Mouse (Mus musculus): Measurements from ENCODE around the gene Fam53b. TPM values are rescaled to one million over a fixed set of nuclear protein-coding genes. Genes with fewer than 3 reads are reported as not detected.

Gene Fam53b
- total RNA-seq, 1 experiment, result 8.6 TPM

DNA sequence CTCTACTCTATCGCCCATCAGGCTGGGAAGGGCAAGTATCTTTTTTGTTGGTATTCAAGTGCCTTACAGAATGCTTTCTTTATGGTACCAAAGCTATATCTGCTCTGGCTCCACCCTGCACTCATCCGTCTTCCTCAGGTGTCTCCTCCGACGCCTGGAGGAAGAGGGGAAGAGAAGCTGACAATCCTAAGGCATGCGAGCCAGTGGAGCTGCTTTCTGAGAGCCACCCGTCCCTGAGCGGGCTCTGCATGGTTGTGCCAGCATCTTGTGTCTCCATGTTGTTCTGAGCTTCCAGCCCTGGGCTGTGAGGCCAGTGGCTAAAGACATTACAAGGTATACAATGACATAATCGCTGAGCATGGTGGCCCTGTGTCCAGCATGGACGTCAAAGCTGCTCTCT, 79.5 kb downstream of the Fam53b start:
- Histone ChIP-seq H3K9ac (ENCODE audit: insufficient read depth, low read depth, low read length, poor library complexity, severe bottlenecking) (no peak overlapping the region), H3K4me3 (ENCODE audit: insufficient read depth in 1 of 2, low read depth in 1 of 2, low read length in 2 of 2, poor library complexity in 1 of 2, severe bottlenecking in 1 of 2) (no peak overlapping the region), H3K4me1 (ENCODE audit: control insufficient read depth in 2 of 2, insufficient read depth in 2 of 2, low read length in 2 of 2, poor library complexity in 1 of 2) (peaks cover 11 to 26% of the 10 kb centered on the region in 2 experiments; a peak in 3 of 4 replicates), H3K36me3 (ENCODE audit: control insufficient read depth, insufficient read depth, low read length, poor library complexity, severe bottlenecking) (no peaks in the 10 kb centered on the region), H3K27ac (ENCODE audit: insufficient read depth, low read depth, low read length, poor library complexity, severe bottlenecking) (no peak overlapping the region), H3K9me3 (ENCODE audit: control insufficient read depth, insufficient read depth, low read depth, low read length) (no peaks in the 10 kb centered on the region)
- in situ Hi-C loops (cut with MboI; ENCODE audit: low sequenced_read_pairs in 2 of 2, unreplicated experiment in 2 of 2), result no loop called here
- TF ChIP-seq ZC3H11A (IDR thresholded peaks at IDR 0.05; ENCODE audit: borderline replicate concordance, low read depth, low read length), result no peak
- TF ChIP-seq ZNF384 (IDR thresholded peaks at IDR 0.05; ENCODE audit: low read depth, low read length), result no peak
- no peak for TF ChIP-seq MAFK (IDR thresholded peaks at IDR 0.05; ENCODE audit: insufficient read depth, low read depth, low read length)
- no peak for TF ChIP-seq HCFC1 (IDR thresholded peaks at IDR 0.05; ENCODE audit: borderline replicate concordance, insufficient read depth, low read length)
- TF ChIP-seq CHD2 (IDR thresholded peaks at IDR 0.05; ENCODE audit: low read depth, low read length), result no peak
- DNase-seq (ENCODE audit: low read depth, low spot score), result no peak

DNA sequence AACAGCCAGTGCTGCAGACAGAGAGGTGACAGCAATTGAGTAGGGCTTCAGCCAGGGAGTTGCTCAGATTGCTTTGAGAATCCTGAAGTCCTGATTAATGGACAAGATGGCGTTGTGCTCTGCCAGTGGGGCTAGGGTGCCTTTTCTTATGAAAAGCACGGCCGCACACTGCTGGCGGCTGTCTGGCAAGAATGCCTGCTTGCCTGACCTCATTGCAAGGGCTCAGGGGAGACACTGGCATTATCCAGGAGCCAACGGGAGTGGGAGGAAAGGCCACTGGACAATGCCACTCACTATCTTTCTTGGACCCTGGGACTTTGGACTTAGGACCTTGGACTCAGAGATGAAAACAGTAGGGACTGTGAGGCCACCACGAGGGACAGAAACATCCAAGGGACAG, 80.2 kb downstream of the Fam53b start:
- in situ Hi-C loops (cut with MboI; ENCODE audit: low sequenced_read_pairs in 2 of 2, unreplicated experiment in 2 of 2), result no loop called here
- Histone ChIP-seq H3K4me1 (ENCODE audit: control insufficient read depth in 2 of 2, insufficient read depth in 2 of 2, low read length in 2 of 2, poor library complexity in 1 of 2) (peaks cover 13 to 26% of the 10 kb centered on the region in 2 experiments; a peak in 3 of 4 replicates), H3K9me3 (ENCODE audit: control insufficient read depth, insufficient read depth, low read depth, low read length) (no peaks in the 10 kb centered on the region), H3K36me3 (ENCODE audit: control insufficient read depth, insufficient read depth, low read length, poor library complexity, severe bottlenecking) (no peaks in the 10 kb centered on the region), H3K9ac (ENCODE audit: insufficient read depth, low read depth, low read length, poor library complexity, severe bottlenecking) (no peak overlapping the region), H3K4me3 (ENCODE audit: insufficient read depth in 1 of 2, low read depth in 1 of 2, low read length in 2 of 2, poor library complexity in 1 of 2, severe bottlenecking in 1 of 2) (no peak overlapping the region), H3K27ac (ENCODE audit: insufficient read depth, low read depth, low read length, poor library complexity, severe bottlenecking) (no peak overlapping the region)
- TF ChIP-seq HCFC1 (IDR thresholded peaks at IDR 0.05; ENCODE audit: borderline replicate concordance, insufficient read depth, low read length) (no peak), MAFK (IDR thresholded peaks at IDR 0.05; ENCODE audit: insufficient read depth, low read depth, low read length) (no peak), CHD2 (IDR thresholded peaks at IDR 0.05; ENCODE audit: low read depth, low read length) (no peak)
- DNase-seq (ENCODE audit: low read depth, low spot score), result no peak

DNA sequence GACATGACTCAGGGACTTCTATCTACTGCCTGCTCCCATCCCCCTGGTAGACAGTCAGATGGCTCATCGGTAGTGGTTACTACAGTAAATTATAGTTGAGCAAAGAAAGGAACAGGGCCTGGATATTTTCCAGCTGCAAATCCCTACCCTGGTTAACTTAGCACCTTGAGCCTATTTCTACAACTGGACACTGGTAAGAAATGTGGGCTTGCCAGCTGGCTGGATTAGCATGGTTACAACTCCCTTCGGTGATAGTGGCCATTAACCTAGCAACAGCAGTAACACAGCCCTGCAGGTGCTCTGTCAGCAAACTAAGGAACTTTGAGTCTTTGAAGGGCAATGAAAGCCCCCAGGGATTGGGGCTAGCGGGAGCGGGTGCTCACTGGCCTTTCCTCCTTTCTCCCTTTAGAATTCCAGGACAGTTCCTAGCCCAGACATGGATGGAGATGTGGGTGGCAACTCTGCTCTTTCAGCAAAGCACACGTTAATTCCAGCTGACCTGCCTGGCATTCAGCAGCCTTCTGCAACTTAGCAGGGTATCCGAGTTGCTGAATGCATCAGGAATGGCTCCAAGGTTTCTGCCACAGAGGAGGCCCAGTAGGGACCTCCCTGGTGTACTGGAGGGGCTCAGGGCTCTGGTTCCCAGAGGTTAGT, 81.4 kb downstream of the Fam53b start:
- no peak for DNase-seq (ENCODE audit: low read depth, low spot score)
- no peaks in the 10 kb centered on the region for H3K36me3 ChIP-seq (ENCODE audit: control insufficient read depth, insufficient read depth, low read length, poor library complexity, severe bottlenecking)
- no peak overlapping the region for H3K27ac ChIP-seq (ENCODE audit: insufficient read depth, low read depth, low read length, poor library complexity, severe bottlenecking)
- in situ Hi-C loops (cut with MboI; ENCODE audit: low sequenced_read_pairs in 2 of 2, unreplicated experiment in 2 of 2), result no loop called here
- H3K9ac ChIP-seq (ENCODE audit: insufficient read depth, low read depth, low read length, poor library complexity, severe bottlenecking), result no peak overlapping the region
- no peak for TF ChIP-seq CHD2 (IDR thresholded peaks at IDR 0.05; ENCODE audit: low read depth, low read length)
- no peak for TF ChIP-seq HCFC1 (IDR thresholded peaks at IDR 0.05; ENCODE audit: borderline replicate concordance, insufficient read depth, low read length)
- no peak for TF ChIP-seq MAFK (IDR thresholded peaks at IDR 0.05; ENCODE audit: insufficient read depth, low read depth, low read length)
- TF ChIP-seq ZC3H11A (IDR thresholded peaks at IDR 0.05; ENCODE audit: borderline replicate concordance, low read depth, low read length), result no peak
- no peak for TF ChIP-seq ZNF384 (IDR thresholded peaks at IDR 0.05; ENCODE audit: low read depth, low read length)
- no peaks in the 10 kb centered on the region for H3K9me3 ChIP-seq (ENCODE audit: control insufficient read depth, insufficient read depth, low read depth, low read length)
- no peak overlapping the region for H3K4me3 ChIP-seq (ENCODE audit: insufficient read depth in 1 of 2, low read depth in 1 of 2, low read length in 2 of 2, poor library complexity in 1 of 2, severe bottlenecking in 1 of 2)
- H3K4me1 ChIP-seq (ENCODE audit: control insufficient read depth in 2 of 2, insufficient read depth in 2 of 2, low read length in 2 of 2, poor library complexity in 1 of 2), result peaks cover 13 to 26% of the 10 kb centered on the region in 2 experiments; a peak in 3 of 4 replicates

DNA sequence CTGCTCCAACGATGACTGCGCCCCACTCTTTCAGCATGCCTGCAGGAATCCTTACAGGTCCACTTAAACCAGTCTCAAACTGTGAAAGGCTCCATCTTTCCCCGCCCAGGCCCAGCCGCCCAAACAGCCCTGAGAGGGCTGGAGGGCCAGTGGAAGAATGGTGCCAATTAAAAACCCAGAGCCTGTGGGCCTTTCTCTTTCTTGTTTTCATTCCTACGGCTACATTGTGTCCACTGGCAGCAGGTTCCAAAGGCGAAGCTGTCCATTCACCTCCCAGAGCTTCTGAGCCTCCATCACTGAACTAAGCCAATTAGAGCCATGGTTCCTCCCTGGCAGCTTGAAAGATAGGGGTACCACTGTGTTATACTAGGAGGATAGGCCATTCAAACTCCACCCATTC, 82.1 kb downstream of the Fam53b start:
- H3K9me3 ChIP-seq (ENCODE audit: control insufficient read depth, insufficient read depth, low read depth, low read length), result no peaks in the 10 kb centered on the region
- H3K9ac ChIP-seq (ENCODE audit: insufficient read depth, low read depth, low read length, poor library complexity, severe bottlenecking), result no peak overlapping the region
- no peak overlapping the region for H3K27ac ChIP-seq (ENCODE audit: insufficient read depth, low read depth, low read length, poor library complexity, severe bottlenecking)
- DNase-seq (ENCODE audit: low read depth, low spot score), result no peak
- TF ChIP-seq HCFC1 (IDR thresholded peaks at IDR 0.05; ENCODE audit: borderline replicate concordance, insufficient read depth, low read length) (no peak), ZNF384 (IDR thresholded peaks at IDR 0.05; ENCODE audit: low read depth, low read length) (no peak), MAFK (IDR thresholded peaks at IDR 0.05; ENCODE audit: insufficient read depth, low read depth, low read length) (no peak), CHD2 (IDR thresholded peaks at IDR 0.05; ENCODE audit: low read depth, low read length) (no peak), ZC3H11A (IDR thresholded peaks at IDR 0.05; ENCODE audit: borderline replicate concordance, low read depth, low read length) (no peak)
- no peak overlapping the region for H3K4me3 ChIP-seq (ENCODE audit: insufficient read depth in 1 of 2, low read depth in 1 of 2, low read length in 2 of 2, poor library complexity in 1 of 2, severe bottlenecking in 1 of 2)
- in situ Hi-C loops (cut with MboI; ENCODE audit: low sequenced_read_pairs in 2 of 2, unreplicated experiment in 2 of 2), result no loop called here
- H3K4me1 ChIP-seq (ENCODE audit: control insufficient read depth in 2 of 2, insufficient read depth in 2 of 2, low read length in 2 of 2, poor library complexity in 1 of 2), result peaks cover 12 to 24% of the 10 kb centered on the region in 2 experiments; a peak in 3 of 4 replicates
- H3K36me3 ChIP-seq (ENCODE audit: control insufficient read depth, insufficient read depth, low read length, poor library complexity, severe bottlenecking), result no peaks in the 10 kb centered on the region
